Mouse (Mus musculus) embryo, embryonic 10 days (tissue): ENCODE data around the gene Supt6.
"Not testable (repeated sequence)": the region's sequence is repeated elsewhere in the genome, so short reads cannot be mapped to it uniquely, and the experiment has no call there.

Experiments
- DNase-seq: peaks from one replicate; pipeline ENCODE4 v3.0.0-alpha.2; 2015; ENCODE audit warnings: low spot score

Gene Supt6

GRCm38 (mm10) chr11:78245627-78246317 lies at the start of gene Supt6, which contains the start of gene Sdf2:
Gene Supt6, minus strand, starts transcription at chr11:78245987.
Gene Sdf2, plus strand, starts transcription at chr11:78245746.
- DNase-seq = peak; percentile 93

- DNase-seq = no peak
These were observed 48.8 kb upstream of the Supt6 start for GRCm38 (mm10) chr11:78294585-78294984.

- DNase-seq = no peak
These were observed 44.9 kb upstream of the Supt6 start, which contains the start of gene BC030499 for GRCm38 (mm10) chr11:78290654-78291053. Gene BC030499, plus strand, starts transcription at chr11:78290841.

DNA sequence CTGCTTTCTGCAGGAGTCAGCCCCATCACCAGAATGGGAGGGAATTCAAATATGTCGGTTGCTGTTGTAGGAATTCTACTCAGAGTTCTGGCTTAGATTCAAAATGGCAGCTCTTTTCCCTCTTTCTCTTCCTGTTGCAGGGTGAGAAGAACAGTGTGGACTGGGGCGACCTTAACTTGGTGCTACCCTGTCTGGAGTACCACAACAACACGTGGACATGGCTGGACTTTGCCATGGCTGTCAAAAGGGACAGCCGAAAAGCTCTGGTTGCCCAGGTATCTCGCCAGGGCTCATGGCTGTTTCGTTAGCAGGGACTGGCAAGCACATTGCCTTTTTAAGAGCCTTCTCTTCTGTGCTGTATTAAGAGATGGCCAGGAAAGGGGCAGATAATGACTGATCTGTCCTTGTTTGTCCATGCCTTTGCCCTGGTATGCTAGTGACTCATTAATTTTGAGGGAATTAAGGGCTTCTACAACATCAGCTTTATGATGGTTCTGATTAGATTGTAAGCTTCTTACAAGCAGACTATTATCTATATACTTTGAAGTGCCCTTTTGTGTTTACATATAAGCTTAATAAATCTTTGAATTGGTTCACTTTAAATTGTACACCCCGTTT lies 43.5 kb upstream of the Supt6 start:
- no peak for DNase-seq

DNA sequence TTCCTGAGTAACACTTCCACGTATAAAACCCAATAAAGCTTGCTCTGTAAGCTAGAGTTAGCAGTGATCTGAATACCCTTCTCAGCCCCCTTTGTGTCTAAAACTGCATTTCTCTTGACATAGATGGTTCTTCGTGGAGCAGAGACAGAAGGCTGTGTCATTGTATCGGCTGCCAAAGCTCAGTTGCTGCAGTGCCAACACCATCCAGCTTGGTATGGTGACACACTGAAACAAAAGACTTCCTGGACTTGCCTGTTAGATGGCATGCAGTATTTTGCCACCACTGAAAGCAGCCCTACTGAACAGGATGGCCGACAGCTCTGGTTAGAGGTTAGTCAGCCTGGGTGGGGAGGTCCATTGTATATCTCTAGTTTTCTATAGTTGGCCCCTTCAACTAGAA lies 33.8 kb upstream of the Supt6 start:
- no peak for DNase-seq

DNA sequence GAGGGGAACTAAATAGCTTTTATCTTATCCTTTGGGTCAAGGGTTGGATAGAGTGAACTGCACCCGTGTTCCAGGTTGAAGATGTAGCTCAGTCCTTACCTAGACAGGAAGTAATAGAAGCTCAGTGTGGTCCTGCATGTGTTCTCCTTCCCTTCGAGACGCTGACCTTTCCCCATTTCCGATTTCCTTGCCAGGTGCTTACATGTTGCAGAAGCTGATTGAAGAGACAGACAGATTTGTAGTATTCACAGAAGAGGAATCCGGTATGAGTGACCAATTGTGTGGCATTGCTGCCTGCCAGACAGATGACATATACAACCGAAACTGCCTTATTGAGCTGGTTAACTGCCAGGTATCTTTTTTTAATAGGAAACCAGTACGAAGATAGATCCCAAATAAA lies 33.1 kb upstream of the Supt6 start:
- DNase-seq = no peak

DNA sequence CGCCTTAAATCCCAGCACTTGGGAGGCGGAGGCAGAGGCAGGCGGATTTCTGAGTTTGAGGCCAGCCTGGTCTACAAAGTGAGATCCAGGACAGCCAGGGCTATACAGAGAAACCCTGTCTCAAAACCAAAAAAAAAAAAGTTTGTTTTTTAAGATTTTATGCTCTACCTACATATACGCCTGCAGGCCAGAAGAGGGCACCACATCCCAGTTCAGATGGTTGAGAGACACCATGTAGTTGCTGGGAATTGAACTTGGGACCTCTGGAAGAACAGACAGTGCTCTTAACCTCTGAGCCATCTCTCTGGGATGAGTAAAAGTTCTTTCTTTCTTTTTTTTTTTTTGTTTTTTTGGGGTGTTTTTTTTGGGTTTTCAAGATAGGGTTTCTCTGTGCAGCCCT lies 30.4 kb upstream of the Supt6 start:
- DNase-seq = not testable (repeated sequence)

DNA sequence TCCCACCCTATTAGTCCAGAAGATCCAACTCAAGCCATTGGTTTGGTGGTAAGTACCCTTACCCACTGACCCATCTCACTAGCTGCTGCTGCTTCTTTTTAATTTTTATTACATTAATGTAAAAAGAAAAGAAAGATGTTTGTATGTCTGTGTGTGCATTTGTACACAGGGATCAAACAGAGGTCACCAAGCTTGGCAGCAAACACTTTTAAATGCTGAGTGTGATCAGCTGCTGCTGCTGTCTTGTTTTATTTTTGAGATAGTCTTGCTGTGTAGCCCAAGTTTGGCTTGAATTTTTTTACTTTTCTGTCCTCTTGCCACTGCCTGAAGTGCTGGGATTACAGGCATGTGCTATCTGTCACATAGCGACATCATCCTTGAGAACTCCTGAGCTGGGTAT lies 29.8 kb upstream of the Supt6 start:
- no peak for DNase-seq

GRCm38 (mm10) chr11:78271986-78272385 lies 26.2 kb upstream of the Supt6 start:
- DNase-seq = no peak

DNA sequence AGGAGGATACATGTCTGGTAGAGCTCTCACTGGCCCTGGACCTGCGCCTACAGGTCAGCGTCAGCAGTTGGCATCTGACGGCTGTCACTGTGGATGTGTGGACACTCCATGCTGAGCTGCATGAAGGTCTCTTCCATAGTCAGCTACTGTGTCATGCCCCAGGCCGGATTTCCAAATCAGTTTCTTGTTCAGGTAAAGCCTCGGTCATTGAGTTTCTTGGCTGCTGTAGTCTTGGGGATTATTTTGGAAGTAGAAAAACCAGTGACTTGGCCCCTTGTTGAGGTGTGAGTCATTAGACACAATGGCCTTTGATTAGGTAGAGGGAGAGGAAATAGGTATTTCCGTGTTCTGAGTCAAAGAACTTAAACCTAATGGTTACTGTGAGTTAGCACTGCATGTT lies 19.8 kb upstream of the Supt6 start:
- no peak for DNase-seq

- DNase-seq = peak; percentile 81
These were observed 16.8 kb upstream of the Supt6 start for GRCm38 (mm10) chr11:78262550-78262949.

GRCm38 (mm10) chr11:78261380-78262352 lies 15.9 kb upstream of the Supt6 start, which contains the start of gene 2610507B11Rik:
Gene 2610507B11Rik, plus strand, starts transcription at chr11:78261752.
- DNase-seq = peak; percentile 92

GRCm38 (mm10) chr11:78260489-78261258 lies 14.9 kb upstream of the Supt6 start:
- DNase-seq = no peak

GRCm38 (mm10) chr11:78256618-78257017 lies 10.8 kb upstream of the Supt6 start:
- DNase-seq = no peak

GRCm38 (mm10) chr11:78247727-78248140 lies 1.9 kb upstream of the Supt6 start:
- peak; percentile 33 for DNase-seq

DNA sequence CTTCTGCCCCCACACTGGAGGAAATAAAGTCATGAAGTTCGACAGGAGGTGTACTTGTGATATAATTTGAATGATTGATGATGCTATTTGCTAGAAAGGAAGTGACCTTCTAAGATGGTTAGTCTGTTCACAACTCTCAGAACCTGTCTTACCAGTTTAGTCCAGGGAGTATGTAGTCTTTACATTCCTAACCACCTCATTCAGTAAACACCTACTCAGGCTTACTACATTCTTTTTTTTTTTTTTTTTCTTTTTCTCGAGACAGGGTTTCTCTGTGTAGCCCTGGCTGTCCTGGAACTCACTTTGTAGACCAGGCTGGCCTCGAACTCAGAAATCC lies 1.2 kb upstream of the Supt6 start:
- no peak for DNase-seq

DNA sequence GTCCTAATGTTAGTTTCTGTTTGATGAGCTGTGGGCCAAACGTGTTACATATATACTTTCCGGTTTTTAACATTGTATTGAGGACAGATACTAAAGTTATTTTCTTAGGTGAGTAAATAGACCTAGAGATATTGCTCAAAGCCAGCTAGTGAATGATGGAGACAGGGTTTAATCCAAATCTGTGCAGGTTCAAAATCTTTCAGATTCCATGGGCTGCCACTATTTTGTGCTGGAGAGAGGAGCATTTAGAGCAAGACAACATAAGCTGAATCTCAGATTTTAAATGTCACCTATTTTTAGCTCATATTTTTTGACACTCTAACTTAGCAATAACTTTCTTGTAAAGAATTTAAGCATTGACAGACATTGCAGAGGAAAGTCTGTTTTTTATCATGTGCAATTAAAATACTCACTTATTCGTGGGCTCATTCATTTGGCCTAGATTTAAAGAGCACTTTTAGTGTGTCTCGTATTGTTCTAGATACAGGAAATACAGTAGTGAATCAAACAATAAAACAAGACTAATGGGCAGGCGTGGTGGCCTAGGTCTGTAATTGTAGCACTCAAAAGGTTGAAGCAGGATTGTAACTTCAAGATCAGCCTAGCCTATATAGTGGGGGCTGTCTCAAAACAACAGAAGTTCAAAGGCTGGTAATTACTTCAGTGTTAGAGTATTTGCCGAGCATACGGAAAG lies 678 bp upstream of the Supt6 start:
- DNase-seq = no peak

- DNase-seq = peak; percentile 4
These were observed 543 bp downstream of the Supt6 start for GRCm38 (mm10) chr11:78245261-78245626.

- DNase-seq = no peak
These were observed 5.5 kb downstream of the Supt6 start for GRCm38 (mm10) chr11:78240193-78240857.

DNA sequence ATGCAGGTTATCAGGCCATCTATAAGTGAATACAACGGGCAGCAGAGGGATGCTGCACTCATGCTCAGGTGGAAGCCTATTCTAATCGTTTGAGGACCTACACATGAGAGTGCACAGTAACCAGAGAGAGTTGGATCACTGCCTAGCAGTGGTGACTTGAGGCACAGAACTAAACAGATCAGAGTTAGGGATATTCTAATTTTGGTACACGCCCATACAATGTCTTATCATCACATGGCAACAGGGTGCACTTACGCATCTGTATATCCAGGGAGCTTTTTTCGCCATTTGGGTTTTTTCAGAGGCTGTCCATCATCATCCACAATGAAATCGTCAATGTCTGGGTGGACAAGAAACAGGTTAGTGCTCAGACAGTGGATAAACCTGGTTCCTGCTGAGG lies 14.3 kb downstream of the Supt6 start:
- DNase-seq = no peak

- no peak for DNase-seq
These were observed 22.2 kb downstream of the Supt6 start for GRCm38 (mm10) chr11:78223586-78223985.
